Mouse (Mus musculus) heart, embryonic 16.5 days (tissue): ENCODE results near the gene Epop. TPM values are rescaled to one million over a fixed set of nuclear protein-coding genes. Genes with fewer than 3 reads are reported as not detected.
A peak's percentile ranks its signal among the peaks of the same experiment; 100 is the strongest.
"Not testable (repeated sequence)": the region's sequence is repeated elsewhere in the genome, so short reads cannot be mapped to it uniquely, and the experiment has no call there.

Experiments used
- ATAC-seq: fragments of 200-750 bp; cut with Nextera tagmentation; replicated peaks from 2 replicates; pipeline ENCODE4 v1.8.0; 2017; ENCODE audit warnings: moderate number of reproducible peaks; ENCODE audit not compliant: insufficient read depth, low FRiP score; ENCODE audit errors: extremely low read depth
- H3K27ac ChIP-seq: fragments of 300-500 bp; sonication (generic); 2 replicates; pipeline ENCODE4 v1.5.1; 2014; ENCODE audit warnings: mild to moderate bottlenecking, low read length, control low read depth, moderate library complexity
- H3K27me3 ChIP-seq: fragments of 300-500 bp; sonication (generic); 2 replicates; pipeline ENCODE4 v1.6.1; 2014; ENCODE audit warnings: low read length, mixed read lengths; ENCODE audit not compliant: control insufficient read depth, insufficient read depth
- H3K36me3 ChIP-seq: fragments of 300-500 bp; sonication (generic); 2 replicates; pipeline ENCODE4 v1.6.1; 2014; ENCODE audit not compliant: control insufficient read depth, insufficient read depth
- H3K4me1 ChIP-seq: fragments of 300-500 bp; sonication (generic); 2 replicates; pipeline ENCODE4 v1.6.1; 2014; ENCODE audit warnings: low read length, mixed read lengths; ENCODE audit not compliant: control insufficient read depth, insufficient read depth
- H3K4me2 ChIP-seq: fragments of 300-500 bp; sonication (generic); 2 replicates; pipeline ENCODE4 v1.6.1; 2014; ENCODE audit warnings: low read depth, mild to moderate bottlenecking, control low read depth, low read length
- H3K4me3 ChIP-seq: fragments of 300-500 bp; sonication (generic); 2 replicates; pipeline ENCODE4 v1.5.1; 2014; ENCODE audit warnings: mild to moderate bottlenecking, control low read depth, low read length
- H3K9ac ChIP-seq: fragments of 300-500 bp; sonication (generic); 2 replicates; pipeline ENCODE4 v1.6.1; 2014; ENCODE audit warnings: low read length, control low read depth
- H3K9me3 ChIP-seq: fragments of 300-500 bp; sonication (generic); replicated peaks from 2 replicates; pipeline ENCODE4 v1.6.1; 2016; ENCODE audit warnings: low read length; ENCODE audit not compliant: control insufficient read depth
- WGBS: fragments of 180-500 bp; shearing (Covaris S2); extraction: QIAGEN DNeasy Blood & Tissue Kit; methylation state at CpG from one replicate; pipeline ENCODE4 v1.1.7; 2014; 5-methylcytosine and 5-hydroxymethylcytosine counted together
- polyA plus RNA-seq: library from polyadenylated mRNA; unstranded; fragments of >200 nt; fragmentation: Nextera tagmentation; extraction: Ambion mirVana; gene quantifications from 2 replicates; pipeline ENCODE4 v1.2.1, GENCODE M21; 2015

Epop gene
- polyA plus RNA-seq, 1 experiment from 2014 or later = 0.70 TPM

- H3K4me3 ChIP-seq = no peak overlapping the region
- WGBS = 39% methylated on average over 4 of the region's 6 CpGs
- H3K27ac ChIP-seq = 0 out of 2 replicates have a peak overlapping the region, but pooled peaks have one; percentile 22
- no peak overlapping the region for H3K4me2 ChIP-seq
- no peaks in the 10 kb centered on the region for H3K27me3 ChIP-seq
- H3K4me1 ChIP-seq = peaks cover 40% of the 10 kb centered on the region
- no peak for ATAC-seq
- no peaks in the 10 kb centered on the region for H3K36me3 ChIP-seq
- H3K9ac ChIP-seq = 0 out of 2 replicates have a peak overlapping the region, but pooled peaks have one; percentile 37
- H3K9me3 ChIP-seq = no peaks in the 10 kb centered on the region
Observed at GRCm38 (mm10) chr11:97657184-97657945, 27.9 kb upstream of the Epop start.

- Histone ChIP-seq H3K9ac (no peak overlapping the region), H3K4me1 (peaks cover 32% of the 10 kb centered on the region), H3K9me3 (no peaks in the 10 kb centered on the region), H3K4me3 (no peak overlapping the region), H3K4me2 (no peak overlapping the region), H3K36me3 (no peaks in the 10 kb centered on the region), H3K27me3 (no peaks in the 10 kb centered on the region), H3K27ac (no peak overlapping the region)
- ATAC-seq = no peak
- WGBS = 74% methylated on average over 14 of the region's 14 CpGs
Observed at GRCm38 (mm10) chr11:97656269-97656971, 26.9 kb upstream of the Epop start.

- 82% methylated on average over 2 of the region's 2 CpGs for WGBS
- no peaks in the 10 kb centered on the region for H3K36me3 ChIP-seq
- H3K4me1 ChIP-seq = peaks cover 19% of the 10 kb centered on the region
- H3K4me2 ChIP-seq = no peak overlapping the region
- no peak overlapping the region for H3K27ac ChIP-seq
- H3K27me3 ChIP-seq = no peaks in the 10 kb centered on the region
- H3K4me3 ChIP-seq = no peak overlapping the region
- H3K9ac ChIP-seq = no peak overlapping the region
- ATAC-seq = no peak
- no peaks in the 10 kb centered on the region for H3K9me3 ChIP-seq
Observed at GRCm38 (mm10) chr11:97654210-97654609, 24.7 kb upstream of the Epop start.

- H3K4me3 ChIP-seq, H3K36me3 ChIP-seq, ATAC-seq, H3K27ac ChIP-seq, H3K9ac ChIP-seq, H3K27me3 ChIP-seq, H3K9me3 ChIP-seq, H3K4me2 ChIP-seq: not testable (repeated sequence)
- peaks cover 10% of the 10 kb centered on the region for H3K4me1 ChIP-seq
- 91% methylated on average over 11 of the region's 11 CpGs for WGBS
Observed at GRCm38 (mm10) chr11:97653376-97653775, 23.9 kb upstream of the Epop start.

- H3K4me2 ChIP-seq = no peak overlapping the region
- H3K4me1 ChIP-seq = no peaks in the 10 kb centered on the region
- H3K9me3 ChIP-seq = no peaks in the 10 kb centered on the region
- no peak overlapping the region for H3K9ac ChIP-seq
- 63% methylated on average over 5 of the region's 5 CpGs for WGBS
- H3K36me3 ChIP-seq = no peaks in the 10 kb centered on the region
- H3K27me3 ChIP-seq = no peaks in the 10 kb centered on the region
- no peak for ATAC-seq
- H3K27ac ChIP-seq = no peak overlapping the region
- no peak overlapping the region for H3K4me3 ChIP-seq
Observed at GRCm38 (mm10) chr11:97650341-97650740, 20.8 kb upstream of the Epop start.

- H3K4me1 ChIP-seq, H3K4me3 ChIP-seq, ATAC-seq, H3K27me3 ChIP-seq, H3K4me2 ChIP-seq, H3K36me3 ChIP-seq, H3K9ac ChIP-seq, H3K27ac ChIP-seq, H3K9me3 ChIP-seq: not testable (repeated sequence)
- 84% methylated on average over 3 of the region's 4 CpGs for WGBS
Observed at GRCm38 (mm10) chr11:97648541-97648940, 19.0 kb upstream of the Epop start.

- H3K9me3 ChIP-seq = peaks cover 3% of the 10 kb centered on the region
- ATAC-seq = no peak
- 4% methylated on average over 6 of the region's 6 CpGs for WGBS
Observed at GRCm38 (mm10) chr11:97644834-97645233, 15.3 kb upstream of the Epop start.

GRCm38 (mm10) chr11:97643380-97644055 is 14.0 kb upstream of the Epop start:
- H3K9ac ChIP-seq = no peak overlapping the region
- H3K4me1 ChIP-seq = no peaks in the 10 kb centered on the region
- no peak for ATAC-seq
- no peak overlapping the region for H3K4me3 ChIP-seq
- H3K9me3 ChIP-seq = peaks cover 3% of the 10 kb centered on the region
- no peak overlapping the region for H3K4me2 ChIP-seq
- WGBS = 72% methylated on average over 8 of the region's 8 CpGs
- H3K27ac ChIP-seq = no peak overlapping the region
- no peaks in the 10 kb centered on the region for H3K36me3 ChIP-seq
- no peaks in the 10 kb centered on the region for H3K27me3 ChIP-seq

More at GRCm38 (mm10) chr11:97644834-97645233, 15.3 kb upstream of the Epop start:
- Histone ChIP-seq H3K4me2 (no peak overlapping the region), H3K4me3 (no peak overlapping the region), H3K27ac (no peak overlapping the region), H3K36me3 (no peaks in the 10 kb centered on the region), H3K9ac (no peak overlapping the region), H3K4me1 (no peaks in the 10 kb centered on the region), H3K27me3 (no peaks in the 10 kb centered on the region)

GRCm38 (mm10) chr11:97642746-97643145 is 13.2 kb upstream of the Epop start:
- H3K4me3 ChIP-seq = no peak overlapping the region
- no peak overlapping the region for H3K27ac ChIP-seq
- H3K4me1 ChIP-seq = no peaks in the 10 kb centered on the region
- no peak for ATAC-seq
- 54% methylated on average over 2 of the region's 2 CpGs for whole genome bisulfite sequencing
- no peak overlapping the region for H3K9ac ChIP-seq
- H3K4me2 ChIP-seq = no peak overlapping the region
- H3K27me3 ChIP-seq = no peaks in the 10 kb centered on the region
- H3K36me3 ChIP-seq = no peaks in the 10 kb centered on the region
- H3K9me3 ChIP-seq = peaks cover 3% of the 10 kb centered on the region
